Mouse (Mus musculus): ENCODE results near the gene Oca2.

The Oca2 gene

GRCm38 (mm10) chr7:56239543-56239942 is at the start of gene Oca2:
Oca2 (plus strand) TSS chr7:56239760.
- DNase-seq (ENCODE audit: inconsistent ontology term), result no peak

GRCm38 (mm10) chr7:56191041-56191440 is 48.5 kb upstream of the Oca2 start:
- DNase-seq (ENCODE audit: inconsistent ontology term), result no peak

GRCm38 (mm10) chr7:56191661-56192060 is 47.9 kb upstream of the Oca2 start:
- DNase-seq (ENCODE audit: inconsistent ontology term), result no peak

- no peak for DNase-seq (ENCODE audit: inconsistent ontology term)
These were observed 37.9 kb upstream of the Oca2 start for GRCm38 (mm10) chr7:56201483-56202218.

- no peak for DNase-seq (ENCODE audit: inconsistent ontology term)
These were observed 36.7 kb upstream of the Oca2 start for GRCm38 (mm10) chr7:56202843-56203242.

- DNase-seq (ENCODE audit: inconsistent ontology term), result no peak
These were observed 36.3 kb upstream of the Oca2 start for GRCm38 (mm10) chr7:56203286-56203685.

- DNase-seq (ENCODE audit: inconsistent ontology term), result peak; percentile 50
These were observed 34.7 kb upstream of the Oca2 start for GRCm38 (mm10) chr7:56204877-56205276.

GRCm38 (mm10) chr7:56220811-56221210 is 18.7 kb upstream of the Oca2 start:
- DNase-seq (ENCODE audit: inconsistent ontology term), result no peak

- DNase-seq (ENCODE audit: inconsistent ontology term), result peak; percentile 65
These were observed 3.7 kb upstream of the Oca2 start for GRCm38 (mm10) chr7:56235794-56236423.

GRCm38 (mm10) chr7:56236617-56237016 is 2.9 kb upstream of the Oca2 start:
- no peak for DNase-seq (ENCODE audit: inconsistent ontology term)

- no peak for DNase-seq (ENCODE audit: inconsistent ontology term)
These were observed 15.0 kb downstream of the Oca2 start for GRCm38 (mm10) chr7:56254568-56254967.

- DNase-seq (ENCODE audit: inconsistent ontology term), result no peak
These were observed 18.4 kb downstream of the Oca2 start for GRCm38 (mm10) chr7:56257875-56258441.

GRCm38 (mm10) chr7:56277506-56277905 is 37.9 kb downstream of the Oca2 start:
- DNase-seq (ENCODE audit: inconsistent ontology term), result peak; percentile 25

- peak; percentile 40 for DNase-seq (ENCODE audit: inconsistent ontology term)
These were observed 52.0 kb downstream of the Oca2 start for GRCm38 (mm10) chr7:56291468-56292115.

GRCm38 (mm10) chr7:56304408-56304807 is 64.8 kb downstream of the Oca2 start:
- no peak for DNase-seq (ENCODE audit: inconsistent ontology term)

- no peak for DNase-seq (ENCODE audit: inconsistent ontology term)
These were observed 74.8 kb downstream of the Oca2 start for GRCm38 (mm10) chr7:56314358-56314757.

GRCm38 (mm10) chr7:56315630-56316529 is 76.3 kb downstream of the Oca2 start:
- peak; percentile 41 for DNase-seq (ENCODE audit: inconsistent ontology term)

GRCm38 (mm10) chr7:56327738-56328137 is 88.2 kb downstream of the Oca2 start:
- DNase-seq (ENCODE audit: inconsistent ontology term), result no peak

GRCm38 (mm10) chr7:56348528-56348927 is 109.0 kb downstream of the Oca2 start:
- DNase-seq (ENCODE audit: inconsistent ontology term), result peak; percentile 15

GRCm38 (mm10) chr7:56356658-56357342 is 117.2 kb downstream of the Oca2 start:
- DNase-seq (ENCODE audit: inconsistent ontology term), result no peak
